Mouse (Mus musculus) urinary bladder, adult 18-20 months (tissue): ENCODE data around the gene Pkd1l1.
A peak's percentile ranks its signal among the peaks of the same experiment; 100 is the strongest.

ENCODE experiments used
- DNase-seq, 2 experiments: peaks; one replicate each; pipeline ENCODE4 v3.0.0; 2022; ENCODE audit warnings: low spot score in 2 of 2, mixed read lengths in 2 of 2

Pkd1l1 gene

GRCm38 (mm10) chr11:8936431-8937110 is 36.5 kb downstream of the Pkd1l1 start:
- no peak for DNase-seq

- DNase-seq = no peak
Observed at GRCm38 (mm10) chr11:8916081-8916671, 56.9 kb downstream of the Pkd1l1 start.

GRCm38 (mm10) chr11:8882793-8883192 is 90.3 kb downstream of the Pkd1l1 start:
- DNase-seq = no peak

DNA sequence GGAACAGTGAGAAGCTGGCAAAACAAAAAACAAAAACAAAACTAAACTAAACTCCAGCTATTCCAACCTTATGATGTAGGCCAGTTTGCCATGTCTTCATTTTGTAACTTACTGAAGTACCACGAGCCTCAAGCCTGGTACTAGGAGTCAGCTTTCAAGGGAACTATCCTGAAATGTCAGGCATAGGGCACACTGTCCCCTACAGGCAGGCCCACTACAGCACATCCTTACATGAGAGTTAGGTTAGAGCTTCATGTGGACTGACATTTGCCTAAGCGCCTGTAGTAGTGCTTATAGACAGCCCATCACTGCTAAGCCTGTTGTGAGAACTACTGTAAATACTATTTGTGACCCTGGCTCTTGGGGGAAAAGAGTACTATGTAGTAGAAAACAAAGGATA is 91.5 kb downstream of the Pkd1l1 start:
- DNase-seq = no peak

- no peak for DNase-seq
Observed at GRCm38 (mm10) chr11:8870115-8870514, 103.0 kb downstream of the Pkd1l1 start.

DNA sequence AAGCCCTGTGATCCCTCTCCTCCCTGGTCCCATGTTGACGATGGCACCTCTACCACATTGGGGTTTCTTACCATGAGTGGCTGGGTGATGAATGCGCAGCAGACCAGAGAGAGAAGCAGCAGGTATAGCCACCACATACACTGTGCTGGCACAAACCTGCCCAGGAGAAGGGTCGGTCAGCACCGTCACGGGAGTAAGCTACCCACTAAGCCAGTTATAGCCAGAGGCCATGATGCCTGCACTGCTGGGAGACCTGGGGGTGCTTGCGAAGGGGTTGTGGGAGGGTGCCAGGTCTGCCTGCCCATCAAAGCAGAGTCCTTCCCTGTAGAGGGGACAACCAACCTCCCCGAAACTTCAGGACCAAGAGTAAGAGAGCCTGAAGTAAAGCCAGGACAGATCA is 107.0 kb downstream of the Pkd1l1 start:
- DNase-seq = no peak

GRCm38 (mm10) chr11:8863955-8864675 is 109.0 kb downstream of the Pkd1l1 start:
- no peak for DNase-seq

DNA sequence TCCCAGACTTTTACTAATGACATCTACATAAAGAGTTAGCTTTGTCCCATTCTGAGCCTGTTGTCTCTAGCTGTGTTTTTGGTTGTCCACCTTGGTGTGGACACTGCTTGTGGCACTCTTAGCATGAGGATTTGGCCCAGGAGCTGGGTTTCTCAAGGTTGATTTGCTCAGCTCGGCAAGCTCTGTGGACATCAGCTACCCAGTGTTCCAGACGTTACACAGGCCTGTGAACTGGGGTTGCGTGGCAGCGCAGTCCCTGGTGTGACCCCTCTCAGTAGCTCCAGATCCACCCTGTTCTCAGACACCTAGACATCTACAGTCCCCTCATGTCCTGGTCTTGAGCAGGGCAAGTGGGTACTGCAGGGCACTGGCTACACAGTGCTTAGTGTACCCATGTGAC is 110.6 kb downstream of the Pkd1l1 start:
- no peak for DNase-seq

GRCm38 (mm10) chr11:8861978-8862377 is 111.1 kb downstream of the Pkd1l1 start:
- no peak for DNase-seq

- no peak for DNase-seq
Observed at GRCm38 (mm10) chr11:8860878-8861277, 112.2 kb downstream of the Pkd1l1 start.

DNA sequence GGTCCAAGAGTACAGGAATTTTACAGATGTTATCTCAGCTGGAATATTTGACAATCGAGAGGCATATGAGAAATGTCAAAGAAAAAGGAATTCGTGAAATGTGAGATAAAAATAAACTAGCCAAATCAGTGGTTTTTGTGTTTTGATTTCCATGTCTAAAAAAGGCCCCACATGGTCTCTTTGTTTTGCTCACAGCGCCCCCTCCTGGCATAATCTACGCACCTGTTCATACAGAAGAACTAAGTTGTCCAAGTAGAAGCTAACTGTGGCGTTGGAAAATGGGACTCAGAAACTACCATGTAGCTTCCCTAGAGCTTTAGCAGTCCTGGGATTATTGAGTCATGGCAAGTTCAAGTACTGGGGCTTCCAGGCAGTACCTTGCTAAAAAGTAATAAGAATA is 113.2 kb downstream of the Pkd1l1 start:
- peak; percentile 31 to 65 for DNase-seq

DNA sequence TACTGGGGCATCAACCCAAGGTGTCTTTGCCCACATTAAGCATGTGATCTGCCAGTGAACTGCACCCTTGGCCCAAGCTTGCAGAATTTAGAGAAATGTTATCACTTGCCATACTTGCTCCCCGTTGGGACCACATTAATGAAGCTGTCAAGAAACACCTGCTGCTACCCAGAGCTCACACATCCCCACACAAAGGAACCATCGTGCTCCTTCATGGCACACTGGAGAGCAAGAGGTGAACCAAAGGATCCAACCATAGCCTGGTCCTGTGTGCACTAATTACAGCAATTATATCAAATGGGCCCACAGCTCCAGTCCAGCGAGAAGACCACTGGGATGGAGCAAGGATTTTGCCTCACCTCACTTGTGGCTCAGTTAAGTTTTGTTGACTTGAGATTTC is 114.0 kb downstream of the Pkd1l1 start:
- DNase-seq = no peak

GRCm38 (mm10) chr11:8856125-8856524 is 116.9 kb downstream of the Pkd1l1 start:
- DNase-seq = no peak

DNA sequence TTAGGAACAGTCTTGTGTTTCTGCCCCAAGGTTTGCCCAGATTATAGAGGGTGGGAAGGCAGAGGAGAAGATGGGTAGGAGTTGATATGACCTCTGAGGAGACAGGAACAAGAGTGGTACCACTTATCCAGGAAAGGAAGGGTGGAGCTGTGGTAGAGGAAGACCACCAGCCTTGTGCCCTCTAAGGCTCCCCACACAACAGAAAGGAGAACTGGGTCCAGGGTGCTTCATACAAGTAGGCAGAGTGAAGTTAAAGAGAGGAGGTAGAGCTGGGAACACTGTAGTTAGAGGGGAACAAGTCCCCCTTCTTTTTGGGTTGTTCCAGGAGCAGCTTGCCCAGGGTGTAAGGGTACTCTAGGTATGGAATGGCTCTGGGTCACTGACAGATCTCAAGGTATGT is 125.0 kb downstream of the Pkd1l1 start:
- no peak for DNase-seq

DNA sequence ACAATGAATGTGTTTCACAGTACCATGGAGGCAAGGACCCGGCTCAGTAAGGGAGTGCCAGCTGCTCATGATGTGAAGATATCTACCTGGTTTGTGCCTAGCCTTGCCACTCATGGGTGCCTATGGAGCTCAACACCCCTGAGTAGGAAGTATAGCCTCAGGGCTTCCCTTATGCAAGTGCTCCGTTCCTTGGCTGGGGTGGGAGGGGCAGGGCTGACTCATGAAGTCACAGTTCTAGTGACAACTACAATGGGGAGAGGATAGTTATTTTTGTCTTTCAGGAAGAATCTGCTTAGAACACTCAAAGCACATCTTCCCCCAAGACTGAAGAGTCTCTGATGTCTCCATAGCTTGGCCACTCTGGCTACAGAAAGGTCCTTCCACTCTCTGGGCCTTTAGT is 125.4 kb downstream of the Pkd1l1 start:
- DNase-seq = no peak

DNA sequence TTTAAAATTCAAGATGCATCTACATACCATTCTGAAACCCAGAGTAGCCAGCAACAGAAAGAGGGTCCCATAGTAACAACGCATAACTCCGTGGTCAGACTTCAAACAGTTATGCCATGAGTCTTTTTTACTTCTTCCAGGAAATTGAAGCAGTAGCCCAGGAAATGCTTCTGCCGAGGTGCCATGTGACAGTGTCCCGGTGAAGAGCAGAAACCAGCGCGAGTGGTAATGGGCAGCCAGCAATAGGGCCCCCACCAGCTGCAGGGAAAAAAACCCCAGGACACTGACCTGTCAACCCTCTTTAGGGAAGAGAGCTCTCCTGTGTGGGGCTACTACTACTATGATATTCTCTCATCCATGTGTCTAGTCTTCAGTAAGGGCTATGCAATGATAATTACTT is 136.9 kb downstream of the Pkd1l1 start:
- no peak for DNase-seq

DNA sequence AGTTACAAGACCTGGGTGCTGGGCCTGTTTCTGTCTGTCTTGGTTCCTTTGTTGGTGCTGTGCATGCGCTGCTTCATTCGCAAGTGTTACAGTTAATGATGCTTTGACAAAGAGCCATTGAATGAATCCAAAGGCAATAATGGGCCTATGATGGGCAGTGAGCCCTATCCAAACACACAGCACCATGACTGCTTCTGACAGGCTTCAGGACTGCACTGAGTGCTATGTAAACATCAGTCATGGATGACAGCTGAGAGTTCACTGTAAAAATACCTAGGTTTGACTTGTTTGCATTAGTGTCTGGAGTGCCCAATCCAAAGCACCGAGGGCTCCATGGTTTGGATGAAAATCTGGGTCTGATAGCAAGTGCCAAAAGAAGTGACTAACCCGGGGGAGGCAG is 138.9 kb downstream of the Pkd1l1 start:
- DNase-seq = no peak

DNA sequence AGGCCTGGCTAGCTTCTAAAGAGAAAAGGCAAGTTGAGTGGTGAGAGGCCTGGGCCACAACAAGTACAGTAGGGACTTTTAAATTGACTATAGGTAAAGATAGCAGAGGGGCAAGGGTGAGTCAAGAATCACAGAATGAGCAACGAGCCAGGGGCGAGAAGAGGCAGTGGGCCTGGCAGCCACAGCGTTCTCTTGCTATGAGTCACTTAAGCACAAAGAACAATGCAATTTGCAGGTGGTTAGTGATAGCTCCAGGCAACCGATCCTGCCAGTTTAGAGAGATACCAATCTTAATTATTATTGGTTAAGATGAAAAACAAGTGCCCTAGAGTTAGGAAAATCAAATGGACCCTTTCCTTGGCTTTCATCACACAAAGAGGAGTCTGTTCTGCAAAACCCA is 142.5 kb downstream of the Pkd1l1 start:
- no peak for DNase-seq

DNA sequence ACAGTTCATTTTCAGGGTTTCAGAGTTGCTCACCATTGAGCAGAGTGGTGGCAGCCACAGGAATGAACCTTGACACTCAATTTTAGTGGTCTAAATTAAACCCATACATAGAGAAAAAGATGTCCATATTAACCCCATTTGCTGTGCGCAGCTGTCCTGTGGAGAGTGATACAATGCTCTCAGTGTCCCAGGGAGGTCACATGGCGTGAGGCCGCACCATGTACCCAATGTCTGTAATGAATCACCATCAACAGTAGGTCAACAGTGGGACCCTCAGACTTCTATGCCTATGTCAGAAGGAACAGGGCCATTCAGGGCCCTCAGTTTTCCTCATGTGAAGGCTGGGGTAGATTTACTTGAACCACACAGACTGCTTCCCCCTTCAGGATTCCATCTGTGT is 143.5 kb downstream of the Pkd1l1 start:
- no peak for DNase-seq

GRCm38 (mm10) chr11:8828836-8829526 is 144.1 kb downstream of the Pkd1l1 start:
- no peak for DNase-seq

DNA sequence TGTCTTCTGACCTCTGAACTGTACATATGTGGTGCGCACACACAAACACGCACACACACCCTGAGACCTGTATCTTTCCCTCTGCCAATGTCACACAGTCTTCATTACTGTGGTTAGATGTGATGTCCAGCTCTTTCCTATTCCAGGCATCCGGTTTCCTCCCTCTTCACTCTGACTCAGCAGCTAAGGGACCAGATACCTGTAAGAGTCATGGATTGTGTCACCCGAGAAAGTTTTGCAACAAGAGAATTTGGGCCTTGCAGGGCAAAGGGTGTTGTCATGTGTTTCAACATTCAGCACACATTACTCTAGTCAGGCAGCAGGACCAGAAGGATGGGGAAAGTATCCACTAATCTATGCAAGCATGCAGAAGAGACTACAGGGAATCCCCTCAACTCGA is 146.5 kb downstream of the Pkd1l1 start:
- no peak for DNase-seq

DNA sequence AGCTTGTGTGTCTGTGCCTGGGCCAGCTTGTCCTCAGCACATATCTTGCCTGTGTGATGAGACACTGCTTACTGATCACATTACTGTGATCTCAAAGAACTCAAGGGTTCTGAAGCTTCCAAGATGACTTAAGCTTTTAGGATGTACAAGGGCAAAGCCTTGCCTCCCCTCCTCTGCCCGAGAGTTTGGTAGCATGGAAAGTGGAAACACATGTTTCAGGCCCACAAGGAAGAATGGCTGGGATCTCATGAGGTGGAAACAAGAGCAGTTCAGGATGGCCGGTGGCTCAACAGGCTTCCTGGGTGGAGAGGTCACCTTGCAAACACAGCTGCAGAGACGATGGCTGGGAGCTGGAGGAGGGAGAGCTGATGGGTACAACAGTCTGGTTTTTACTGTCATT is 147.0 kb downstream of the Pkd1l1 start:
- no peak for DNase-seq

- DNase-seq = no peak
Observed at GRCm38 (mm10) chr11:8825413-8825812, 147.7 kb downstream of the Pkd1l1 start.
